Mouse (Mus musculus): ENCODE results near the gene B4galt2.

B4galt2 gene

DNA sequence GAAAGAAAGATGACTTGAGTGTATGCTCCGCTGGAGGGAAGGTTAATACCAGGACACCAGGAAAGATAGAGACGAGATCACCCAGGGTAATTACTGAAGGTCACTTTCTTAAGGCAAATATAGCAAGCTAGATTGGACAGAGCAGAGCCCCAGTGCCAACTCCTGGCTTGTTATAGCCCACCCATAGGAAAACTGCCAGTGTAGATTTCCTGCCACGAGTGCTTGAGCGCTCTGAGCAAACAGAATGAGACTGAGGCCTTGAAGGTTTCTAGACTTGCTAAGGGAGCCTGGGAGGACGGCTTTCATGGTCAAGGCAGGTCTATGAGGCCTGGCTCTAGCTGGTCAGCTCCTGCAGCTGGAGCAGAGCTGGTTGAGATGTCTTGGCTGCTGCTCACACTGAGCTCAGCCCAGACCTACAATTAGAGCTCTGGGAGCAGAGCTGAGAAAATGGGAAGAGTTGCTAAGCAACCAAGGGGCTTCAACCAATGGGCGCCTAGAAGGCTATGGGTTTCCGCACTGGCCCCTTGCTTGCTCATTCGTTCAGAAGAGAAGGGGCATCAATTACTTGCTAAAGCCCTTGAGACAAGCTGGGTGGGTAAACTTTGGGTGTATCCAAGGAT, 25.7 kb upstream of the B4galt2 start:
- in situ Hi-C loops (cut with MseI, MboI): no loop called here

- in situ Hi-C loops (cut with MseI, MboI): no loop called here
Measured at GRCm38 (mm10) chr4:117906196-117906595, 22.9 kb upstream of the B4galt2 start.

- in situ Hi-C loops (cut with MseI, MboI): no loop called here
Measured at GRCm38 (mm10) chr4:117904761-117905160, 21.5 kb upstream of the B4galt2 start.

DNA sequence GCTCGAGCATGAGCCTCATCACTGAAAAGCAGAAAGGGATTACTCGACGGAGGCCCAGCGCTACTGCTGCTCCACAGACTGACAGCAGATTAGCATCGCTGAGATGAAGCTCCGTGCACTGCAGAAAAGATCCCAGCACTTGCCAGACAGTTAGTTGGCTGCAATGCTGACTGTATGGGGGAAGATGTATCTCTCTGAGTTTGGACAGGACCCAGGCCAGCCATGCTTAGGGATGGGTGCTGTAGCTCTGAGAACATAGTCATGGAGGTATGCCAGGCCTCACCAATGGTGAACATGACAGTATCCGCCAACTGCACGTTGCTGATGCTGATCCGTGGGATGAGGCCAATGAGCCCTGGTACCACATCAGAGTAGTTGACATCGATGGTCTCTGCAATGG, 20.8 kb upstream of the B4galt2 start:
- in situ Hi-C loops (cut with MseI, MboI): no loop called here

DNA sequence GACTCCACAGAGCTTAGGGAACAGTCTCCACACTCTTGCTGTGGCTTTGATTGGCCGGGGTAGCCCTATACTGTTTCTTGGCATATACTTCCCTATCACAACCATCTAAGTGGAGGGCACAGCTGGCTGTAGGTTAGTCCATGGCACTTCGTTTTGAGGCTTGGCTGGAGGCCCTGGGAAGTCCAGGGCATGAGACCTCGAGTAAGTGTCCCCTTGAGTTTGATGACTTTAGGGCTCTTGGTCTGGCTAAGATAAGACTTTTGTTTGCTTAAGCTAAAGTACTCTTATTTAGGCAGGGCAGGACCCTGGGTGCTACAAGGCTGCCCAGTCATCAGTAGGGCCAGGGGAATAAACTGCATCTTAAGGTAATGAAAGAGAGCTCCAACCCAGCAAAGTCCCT, 14.8 kb upstream of the B4galt2 start:
- in situ Hi-C loops (cut with MseI, MboI): no loop called here

GRCm38 (mm10) chr4:117896031-117896430, 12.7 kb upstream of the B4galt2 start:
- in situ Hi-C loops (cut with MseI, MboI): no loop called here

DNA sequence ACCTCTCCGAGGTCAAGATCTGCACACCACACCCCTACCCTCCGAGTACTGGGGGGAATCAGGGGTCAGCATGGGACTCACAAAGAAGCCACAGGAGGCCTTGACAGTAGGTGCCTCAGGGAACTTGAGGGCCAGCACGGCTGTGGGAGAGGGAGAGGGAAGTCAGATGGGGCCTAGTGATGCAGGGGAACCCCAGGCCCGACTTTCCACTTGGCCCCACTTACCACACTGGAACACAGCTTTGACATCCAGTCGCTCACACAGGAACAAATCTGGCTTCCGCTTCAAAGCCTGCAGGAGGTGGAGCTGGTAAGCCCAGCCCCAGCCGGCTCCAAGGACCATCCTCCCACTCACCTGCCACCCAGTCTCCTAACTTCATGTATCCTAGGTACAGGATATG, 12.1 kb upstream of the B4galt2 start:
- in situ Hi-C loops (cut with MseI, MboI): no loop called here

DNA sequence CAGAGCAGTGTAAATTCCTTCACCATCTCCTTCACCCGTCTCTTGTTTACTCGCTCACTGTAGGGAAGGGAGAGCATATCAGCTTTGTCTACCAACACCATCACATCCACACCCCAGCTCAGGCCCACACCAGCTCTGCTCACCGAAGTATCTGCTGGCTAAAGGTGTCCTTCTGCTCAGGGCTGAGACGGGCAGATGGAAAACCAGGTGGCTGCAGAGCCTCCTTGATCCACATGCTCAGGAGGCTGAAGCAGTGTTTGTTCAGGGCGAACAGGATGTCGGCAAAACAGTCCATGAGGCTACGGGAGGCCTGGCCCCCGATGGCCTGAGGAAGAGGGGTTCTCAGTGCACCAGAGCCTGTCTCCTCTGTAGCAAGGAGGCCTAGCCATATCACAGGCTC, 11.3 kb upstream of the B4galt2 start:
- in situ Hi-C loops (cut with MseI, MboI): no loop called here

- in situ Hi-C loops (cut with MseI, MboI): no loop called here
Measured at GRCm38 (mm10) chr4:117893376-117893775, 10.1 kb upstream of the B4galt2 start.

- in situ Hi-C loops (cut with MseI, MboI): no loop called here
Measured at GRCm38 (mm10) chr4:117891738-117892161, 8.5 kb upstream of the B4galt2 start, which contains the start of gene Dph2. Gene Dph2 (minus strand): TSS chr4:117892032.

DNA sequence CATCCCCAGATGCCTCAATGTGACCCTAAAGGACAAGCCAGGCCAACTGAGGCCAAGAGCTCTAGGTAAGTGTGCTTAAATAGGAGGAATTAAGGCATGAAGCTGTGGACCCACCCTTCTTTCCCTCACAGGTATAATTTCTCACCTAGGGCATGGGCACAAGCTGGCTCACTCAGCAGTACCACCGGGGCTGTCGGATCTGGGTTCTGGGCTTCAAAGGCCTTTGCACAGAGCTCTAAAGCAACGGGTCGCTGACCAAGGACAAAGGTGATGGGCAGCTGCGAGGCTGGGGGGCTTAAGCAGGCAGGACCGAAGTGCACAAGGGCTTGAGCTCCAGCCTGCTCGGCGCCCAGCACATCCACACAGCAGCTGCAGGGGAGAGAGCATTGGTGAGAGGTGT, 7.5 kb upstream of the B4galt2 start:
- in situ Hi-C loops (cut with MseI, MboI): no loop called here

DNA sequence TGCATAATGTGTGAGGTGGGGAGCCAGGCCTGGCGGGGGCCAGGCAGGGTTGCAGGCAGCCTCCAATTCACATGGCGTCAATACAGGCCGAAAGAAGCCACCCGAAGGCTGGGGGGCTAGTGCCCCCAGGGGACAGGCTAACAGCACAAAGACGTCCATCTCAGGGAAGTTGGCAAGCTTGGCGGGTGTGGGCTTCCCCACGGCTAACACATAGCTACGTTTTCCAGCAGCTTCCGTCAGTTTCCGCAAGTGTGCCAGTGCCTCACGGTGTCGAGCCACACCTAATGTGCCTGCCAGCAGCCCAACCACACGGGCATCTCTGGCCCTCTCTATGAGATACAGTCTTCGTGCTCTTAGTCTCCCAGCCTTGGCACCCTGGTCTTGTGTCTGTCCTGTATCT, 6.7 kb upstream of the B4galt2 start:
- in situ Hi-C loops (cut with MseI, MboI): no loop called here

- in situ Hi-C loops (cut with MseI, MboI): no loop called here
Measured at GRCm38 (mm10) chr4:117889471-117889870, 6.2 kb upstream of the B4galt2 start.

DNA sequence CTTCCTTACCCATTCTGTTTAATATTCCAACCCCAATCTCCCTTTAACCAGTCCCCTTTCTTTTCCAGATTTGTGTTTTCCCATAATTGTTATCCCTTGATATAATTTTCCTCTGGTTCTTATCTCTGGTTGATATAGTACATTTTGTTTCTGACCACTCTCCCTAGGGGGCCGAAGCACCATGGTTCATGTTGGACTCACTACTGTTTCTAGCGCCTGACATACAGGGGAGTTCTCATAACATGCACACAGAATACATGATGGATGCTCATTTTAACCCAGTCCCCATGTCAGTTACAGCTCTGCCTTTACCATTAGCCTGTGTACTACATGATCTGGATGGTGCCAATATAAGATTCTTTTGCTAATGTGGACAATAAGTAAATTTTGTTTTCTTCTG, 4.6 kb upstream of the B4galt2 start:
- in situ Hi-C loops (cut with MseI, MboI): no loop called here

- in situ Hi-C loops (cut with MseI, MboI): no loop called here
Measured at GRCm38 (mm10) chr4:117887133-117887532, 3.8 kb upstream of the B4galt2 start, which contains the start of gene Atp6v0b. Gene Atp6v0b (minus strand): TSS chr4:117887333.

DNA sequence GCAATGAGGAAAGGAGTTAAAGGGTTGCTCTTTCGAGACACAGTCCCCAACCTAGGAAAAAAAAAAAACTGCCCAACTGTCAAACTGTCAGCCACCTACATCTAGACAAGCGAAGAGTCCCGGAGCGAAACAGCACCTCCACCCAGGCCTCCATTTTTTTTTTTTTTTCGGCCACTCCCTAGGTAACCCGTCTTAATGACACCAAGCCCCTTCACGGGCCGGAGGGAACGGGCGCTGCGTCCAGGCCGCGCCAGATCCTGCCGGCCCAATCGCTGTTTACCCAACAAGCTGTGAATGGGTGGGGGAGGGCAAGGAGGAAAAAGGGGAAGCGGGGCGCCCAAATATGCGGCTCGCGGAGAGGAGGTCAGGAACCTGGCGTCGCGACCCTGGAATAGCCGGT, 3.4 kb upstream of the B4galt2 start:
- in situ Hi-C loops (cut with MseI, MboI): no loop called here

DNA sequence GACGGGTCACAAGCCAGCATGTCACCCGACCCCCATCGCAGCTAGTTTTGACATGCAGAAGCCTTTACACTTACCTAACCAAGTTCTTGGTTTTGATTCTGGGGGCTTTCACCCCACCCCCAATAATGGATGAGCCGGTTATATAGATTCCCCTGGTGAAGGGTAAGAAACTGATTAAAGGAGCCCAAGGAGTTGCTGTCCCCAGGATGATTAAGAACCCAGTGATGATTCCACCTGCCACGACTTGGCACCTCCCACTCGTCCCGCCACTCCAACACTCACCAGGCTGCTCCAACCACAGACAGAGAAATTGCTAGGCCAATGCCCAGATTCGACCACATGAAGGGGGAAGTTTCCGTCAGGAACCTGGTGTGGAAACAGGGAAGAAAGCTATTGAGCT, 2.7 kb upstream of the B4galt2 start:
- in situ Hi-C loops (cut with MseI, MboI): no loop called here

GRCm38 (mm10) chr4:117885093-117885492, 1.8 kb upstream of the B4galt2 start:
- in situ Hi-C loops (cut with MseI, MboI): no loop called here

DNA sequence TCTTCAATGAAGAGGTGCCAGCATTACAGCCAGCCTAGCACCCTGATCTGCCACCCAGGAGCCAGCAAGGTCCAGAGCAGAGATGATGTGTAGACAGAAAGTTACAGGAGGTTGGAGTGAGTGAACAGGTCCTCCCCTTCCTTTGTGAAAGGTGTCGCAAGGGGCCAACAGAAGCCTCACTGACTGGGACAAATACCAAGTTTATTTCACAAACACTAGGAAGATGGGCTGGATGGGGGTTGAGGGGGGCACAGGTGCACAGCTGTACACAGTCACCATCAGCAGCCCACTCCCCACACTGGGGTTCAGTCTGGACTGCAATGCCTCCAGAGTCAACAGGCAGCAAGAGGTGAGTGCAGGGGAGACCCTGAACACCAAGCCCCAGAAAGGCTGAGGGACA, 859 bp upstream of the B4galt2 start:
- in situ Hi-C loops (cut with MseI, MboI): no loop called here

- in situ Hi-C loops (cut with MseI, MboI): no loop called here
Measured at GRCm38 (mm10) chr4:117878703-117879102, 4.6 kb downstream of the B4galt2 start.

DNA sequence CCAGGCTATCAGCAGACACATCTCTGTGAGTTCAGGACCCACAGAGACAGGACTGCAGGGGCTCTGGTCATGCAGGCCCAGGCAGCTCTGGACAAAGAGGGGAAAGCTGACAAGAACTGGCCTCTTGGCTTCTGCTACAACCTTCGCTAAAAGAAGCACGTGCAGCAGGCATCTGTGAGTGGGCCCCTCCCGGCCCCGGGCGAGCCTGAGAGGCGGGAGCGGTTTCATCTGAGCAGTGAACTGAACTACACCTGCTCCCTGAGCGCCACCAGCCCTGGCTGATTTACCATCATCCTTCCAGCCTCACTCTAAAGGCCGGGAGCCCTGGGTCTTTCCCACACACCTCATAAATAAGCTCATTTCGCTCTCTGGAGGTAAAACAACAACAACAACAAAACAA, 5.0 kb downstream of the B4galt2 start:
- in situ Hi-C loops (cut with MseI, MboI): no loop called here

GRCm38 (mm10) chr4:117873615-117874014, 9.7 kb downstream of the B4galt2 start:
- in situ Hi-C loops (cut with MseI, MboI): no loop called here

- in situ Hi-C loops (cut with MseI, MboI): no loop called here
Measured at GRCm38 (mm10) chr4:117872471-117872886, 10.8 kb downstream of the B4galt2 start, which contains the start of gene Ccdc24. Gene Ccdc24 (minus strand): TSS chr4:117872557.

GRCm38 (mm10) chr4:117871787-117872186, 11.5 kb downstream of the B4galt2 start:
- in situ Hi-C loops (cut with MseI, MboI): no loop called here

Measured in mouse trophoblast stem cell (cell line).